Mouse (Mus musculus): ENCODE results near the gene Gm20458.
A peak's percentile ranks its signal among the peaks of the same experiment; 100 is the strongest.

Gene Gm20458

GRCm38 (mm10) chr2:164460745-164461551 is at the start of gene Gm20458:
TSS of gene Gm20458 (plus strand) at chr2:164460967.
- DNase-seq (ENCODE audit: low spot score in 2 of 2): peak; percentile 95 to 98

- no peak for DNase-seq (ENCODE audit: low spot score in 2 of 2)
These were observed 46.6 kb upstream of the Gm20458 start for GRCm38 (mm10) chr2:164414167-164414566.

- DNase-seq (ENCODE audit: low spot score in 2 of 2): no peak
These were observed 46.2 kb upstream of the Gm20458 start for GRCm38 (mm10) chr2:164414581-164414980.

- DNase-seq (ENCODE audit: low spot score in 2 of 2): no peak
These were observed 43.6 kb upstream of the Gm20458 start for GRCm38 (mm10) chr2:164417198-164417597.

GRCm38 (mm10) chr2:164418308-164418875 is 42.4 kb upstream of the Gm20458 start:
- DNase-seq (ENCODE audit: low spot score in 2 of 2): no peak

- DNase-seq (ENCODE audit: low spot score in 2 of 2): no peak
These were observed 41.3 kb upstream of the Gm20458 start for GRCm38 (mm10) chr2:164419489-164419888.

GRCm38 (mm10) chr2:164421306-164421705 is 39.5 kb upstream of the Gm20458 start:
- no peak for DNase-seq (ENCODE audit: low spot score in 2 of 2)

- DNase-seq (ENCODE audit: low spot score in 2 of 2): no peak
These were observed 38.8 kb upstream of the Gm20458 start for GRCm38 (mm10) chr2:164421979-164422378.

- DNase-seq (ENCODE audit: low spot score in 2 of 2): no peak
These were observed 37.9 kb upstream of the Gm20458 start for GRCm38 (mm10) chr2:164422675-164423393.

- no peak for DNase-seq (ENCODE audit: low spot score in 2 of 2)
These were observed 37.3 kb upstream of the Gm20458 start for GRCm38 (mm10) chr2:164423464-164423863.

GRCm38 (mm10) chr2:164424406-164424805 is 36.4 kb upstream of the Gm20458 start:
- DNase-seq (ENCODE audit: low spot score in 2 of 2): no peak

GRCm38 (mm10) chr2:164425401-164425800 is 35.4 kb upstream of the Gm20458 start:
- DNase-seq (ENCODE audit: low spot score in 2 of 2): no peak

GRCm38 (mm10) chr2:164426121-164426520 is 34.6 kb upstream of the Gm20458 start:
- no peak for DNase-seq (ENCODE audit: low spot score in 2 of 2)

GRCm38 (mm10) chr2:164426952-164427351 is 33.8 kb upstream of the Gm20458 start:
- DNase-seq (ENCODE audit: low spot score in 2 of 2): no peak

- no peak for DNase-seq (ENCODE audit: low spot score in 2 of 2)
These were observed 32.3 kb upstream of the Gm20458 start for GRCm38 (mm10) chr2:164428451-164428850.

- no peak for DNase-seq (ENCODE audit: low spot score in 2 of 2)
These were observed 30.7 kb upstream of the Gm20458 start for GRCm38 (mm10) chr2:164429881-164430615.

- DNase-seq (ENCODE audit: low spot score in 2 of 2): no peak
These were observed 30.1 kb upstream of the Gm20458 start for GRCm38 (mm10) chr2:164430697-164431096.

GRCm38 (mm10) chr2:164431676-164432465 is 28.9 kb upstream of the Gm20458 start:
- DNase-seq (ENCODE audit: low spot score in 2 of 2): no peak

GRCm38 (mm10) chr2:164432541-164433191 is 28.1 kb upstream of the Gm20458 start:
- DNase-seq (ENCODE audit: low spot score in 2 of 2): no peak

- no peak for DNase-seq (ENCODE audit: low spot score in 2 of 2)
These were observed 27.4 kb upstream of the Gm20458 start for GRCm38 (mm10) chr2:164433278-164433895.
